Mouse (Mus musculus): ENCODE data around the gene Tbc1d9. TPM values are rescaled to one million over a fixed set of nuclear protein-coding genes. Genes with fewer than 3 reads are reported as not detected.

Gene Tbc1d9
- 1.4 TPM in 2 replicates for polyA plus RNA-seq (2015; fragmentation: Nextera tagmentation; extraction: Ambion mirVana)

- no peaks in the 10 kb centered on the region for H3K36me3 ChIP-seq (ENCODE audit: control insufficient read depth, insufficient read depth, low read length)
- H3K4me2 ChIP-seq (ENCODE audit: low read depth, low read length): peak within 1 kb of the TSS; percentile 74
- WGBS: under 1% methylated on average over 62 of the region's 63 CpGs
These were observed at the start of gene Tbc1d9 for GRCm38 (mm10) chr8:83165235-83165930. Gene Tbc1d9 (plus strand): TSS chr8:83165352.

GRCm38 (mm10) chr8:83135086-83135485 is 30.1 kb upstream of the Tbc1d9 start:
- peak; percentile 45; the same call in 1 of the 2 replicates for ATAC-seq (ENCODE audit: low read depth)
- Histone ChIP-seq H3K4me2 (ENCODE audit: low read depth, low read length) (no peak overlapping the region), H3K36me3 (ENCODE audit: control insufficient read depth, insufficient read depth, low read length) (no peaks in the 10 kb centered on the region), H3K4me3 (ENCODE audit: low read length) (no peak overlapping the region), H3K4me1 (replicated peaks; ENCODE audit: control insufficient read depth, insufficient read depth, low read length) (peaks cover 12% of the 10 kb centered on the region), H3K9me3 (ENCODE audit: control insufficient read depth, low read length) (no peaks in the 10 kb centered on the region), H3K27ac (ENCODE audit: low read length) (peak overlapping the region; percentile 69), H3K27me3 (ENCODE audit: control insufficient read depth, insufficient read depth, low read depth, low read length) (no peaks in the 10 kb centered on the region), H3K9ac (ENCODE audit: low read length) (no peak overlapping the region)
- WGBS: 41% methylated on average over 2 of the region's 2 CpGs

More at GRCm38 (mm10) chr8:83165235-83165930, at the start of gene Tbc1d9:
- no peaks in the 10 kb centered on the region for H3K9me3 ChIP-seq (ENCODE audit: control insufficient read depth, low read length)
- peaks cover 8% of the 10 kb centered on the region; the same call in 1 of the 2 replicates for H3K4me1 ChIP-seq (replicated peaks; ENCODE audit: control insufficient read depth, insufficient read depth, low read length)
- ATAC-seq (ENCODE audit: low read depth): peak; percentile 95
- H3K27ac ChIP-seq (ENCODE audit: low read length): peak within 1 kb of the TSS; percentile 75
- H3K4me3 ChIP-seq (ENCODE audit: low read length): peak within 1 kb of the TSS; percentile 71
- H3K27me3 ChIP-seq (ENCODE audit: control insufficient read depth, insufficient read depth, low read depth, low read length): no peaks in the 10 kb centered on the region; the same call in 1 of the 2 replicates
- H3K9ac ChIP-seq (ENCODE audit: low read length): peak within 1 kb of the TSS; percentile 85

GRCm38 (mm10) chr8:83140068-83140467 is 25.1 kb upstream of the Tbc1d9 start:
- no peak overlapping the region for H3K9ac ChIP-seq (ENCODE audit: low read length)
- ATAC-seq (ENCODE audit: low read depth): no peak

GRCm38 (mm10) chr8:83140701-83141111 is 24.4 kb upstream of the Tbc1d9 start:
- Histone ChIP-seq H3K27ac (ENCODE audit: low read length) (peak overlapping the region; percentile 2; the same call in 1 of the 2 replicates), H3K36me3 (ENCODE audit: control insufficient read depth, insufficient read depth, low read length) (no peaks in the 10 kb centered on the region)
- peak; percentile 45; the same call in 1 of the 2 replicates for ATAC-seq (ENCODE audit: low read depth)

More at GRCm38 (mm10) chr8:83140068-83140467, 25.1 kb upstream of the Tbc1d9 start:
- H3K36me3 ChIP-seq (ENCODE audit: control insufficient read depth, insufficient read depth, low read length): no peaks in the 10 kb centered on the region
- H3K27ac ChIP-seq (ENCODE audit: low read length): no peak overlapping the region
- no peaks in the 10 kb centered on the region for H3K9me3 ChIP-seq (ENCODE audit: control insufficient read depth, low read length)
- H3K4me1 ChIP-seq (replicated peaks; ENCODE audit: control insufficient read depth, insufficient read depth, low read length): peaks cover 13% of the 10 kb centered on the region
- no peak overlapping the region for H3K4me2 ChIP-seq (ENCODE audit: low read depth, low read length)
- H3K27me3 ChIP-seq (ENCODE audit: control insufficient read depth, insufficient read depth, low read depth, low read length): no peaks in the 10 kb centered on the region
- no peak overlapping the region for H3K4me3 ChIP-seq (ENCODE audit: low read length)
- 67% methylated on average over 1 of the region's 1 CpGs for WGBS

GRCm38 (mm10) chr8:83141358-83141757 is 23.8 kb upstream of the Tbc1d9 start:
- 49% methylated on average over 5 of the region's 5 CpGs for WGBS
- Histone ChIP-seq H3K4me2 (ENCODE audit: low read depth, low read length) (no peak overlapping the region), H3K4me3 (ENCODE audit: low read length) (no peak overlapping the region), H3K27ac (ENCODE audit: low read length) (peak overlapping the region; percentile 2; the same call in 1 of the 2 replicates), H3K9me3 (ENCODE audit: control insufficient read depth, low read length) (no peaks in the 10 kb centered on the region), H3K36me3 (ENCODE audit: control insufficient read depth, insufficient read depth, low read length) (no peaks in the 10 kb centered on the region), H3K27me3 (ENCODE audit: control insufficient read depth, insufficient read depth, low read depth, low read length) (no peaks in the 10 kb centered on the region), H3K9ac (ENCODE audit: low read length) (no peak overlapping the region), H3K4me1 (replicated peaks; ENCODE audit: control insufficient read depth, insufficient read depth, low read length) (peaks cover 5% of the 10 kb centered on the region; the same call in 1 of the 2 replicates)
- ATAC-seq (ENCODE audit: low read depth): no peak

More at GRCm38 (mm10) chr8:83140701-83141111, 24.4 kb upstream of the Tbc1d9 start:
- H3K4me3 ChIP-seq (ENCODE audit: low read length): no peak overlapping the region
- no peak overlapping the region for H3K4me2 ChIP-seq (ENCODE audit: low read depth, low read length)
- no peak overlapping the region for H3K9ac ChIP-seq (ENCODE audit: low read length)
- peaks cover 8% of the 10 kb centered on the region for H3K4me1 ChIP-seq (replicated peaks; ENCODE audit: control insufficient read depth, insufficient read depth, low read length)
- H3K27me3 ChIP-seq (ENCODE audit: control insufficient read depth, insufficient read depth, low read depth, low read length): no peaks in the 10 kb centered on the region
- WGBS: 44% methylated on average over 3 of the region's 3 CpGs
- H3K9me3 ChIP-seq (ENCODE audit: control insufficient read depth, low read length): no peaks in the 10 kb centered on the region

- Histone ChIP-seq H3K27ac (ENCODE audit: low read length) (no peak overlapping the region), H3K4me1 (replicated peaks; ENCODE audit: control insufficient read depth, insufficient read depth, low read length) (peaks cover 5% of the 10 kb centered on the region; the same call in 1 of the 2 replicates), H3K4me3 (ENCODE audit: low read length) (no peak overlapping the region), H3K36me3 (ENCODE audit: control insufficient read depth, insufficient read depth, low read length) (no peaks in the 10 kb centered on the region), H3K27me3 (ENCODE audit: control insufficient read depth, insufficient read depth, low read depth, low read length) (no peaks in the 10 kb centered on the region), H3K4me2 (ENCODE audit: low read depth, low read length) (no peak overlapping the region), H3K9ac (ENCODE audit: low read length) (no peak overlapping the region), H3K9me3 (ENCODE audit: control insufficient read depth, low read length) (no peaks in the 10 kb centered on the region)
- ATAC-seq (ENCODE audit: low read depth): no peak
- WGBS: 87% methylated on average over 4 of the region's 4 CpGs
These were observed 20.6 kb upstream of the Tbc1d9 start for GRCm38 (mm10) chr8:83144601-83145000.

- no peaks in the 10 kb centered on the region for H3K9me3 ChIP-seq (ENCODE audit: control insufficient read depth, low read length)
- no peak overlapping the region for H3K4me3 ChIP-seq (ENCODE audit: low read length)
- ATAC-seq (ENCODE audit: low read depth): no peak
- no peaks in the 10 kb centered on the region for H3K36me3 ChIP-seq (ENCODE audit: control insufficient read depth, insufficient read depth, low read length)
- WGBS: 43% methylated on average over 3 of the region's 3 CpGs
- H3K4me1 ChIP-seq (replicated peaks; ENCODE audit: control insufficient read depth, insufficient read depth, low read length): no peaks in the 10 kb centered on the region
- no peak overlapping the region for H3K9ac ChIP-seq (ENCODE audit: low read length)
- no peak overlapping the region for H3K27ac ChIP-seq (ENCODE audit: low read length)
- no peak overlapping the region for H3K4me2 ChIP-seq (ENCODE audit: low read depth, low read length)
- no peaks in the 10 kb centered on the region for H3K27me3 ChIP-seq (ENCODE audit: control insufficient read depth, insufficient read depth, low read depth, low read length)
These were observed 19.7 kb upstream of the Tbc1d9 start for GRCm38 (mm10) chr8:83145421-83145820.

GRCm38 (mm10) chr8:83149124-83149523 is 16.0 kb upstream of the Tbc1d9 start:
- H3K4me1 ChIP-seq (replicated peaks; ENCODE audit: control insufficient read depth, insufficient read depth, low read length): no peaks in the 10 kb centered on the region
- no peaks in the 10 kb centered on the region for H3K36me3 ChIP-seq (ENCODE audit: control insufficient read depth, insufficient read depth, low read length)
- H3K9ac ChIP-seq (ENCODE audit: low read length): no peak overlapping the region
- WGBS: 81% methylated on average over 6 of the region's 6 CpGs
- H3K27ac ChIP-seq (ENCODE audit: low read length): no peak overlapping the region
- no peaks in the 10 kb centered on the region for H3K27me3 ChIP-seq (ENCODE audit: control insufficient read depth, insufficient read depth, low read depth, low read length)
- H3K4me2 ChIP-seq (ENCODE audit: low read depth, low read length): no peak overlapping the region
- no peak for ATAC-seq (ENCODE audit: low read depth)
- H3K4me3 ChIP-seq (ENCODE audit: low read length): no peak overlapping the region
- H3K9me3 ChIP-seq (ENCODE audit: control insufficient read depth, low read length): no peaks in the 10 kb centered on the region

- H3K4me3 ChIP-seq (ENCODE audit: low read length): no peak overlapping the region
- no peak for ATAC-seq (ENCODE audit: low read depth)
- H3K4me2 ChIP-seq (ENCODE audit: low read depth, low read length): no peak overlapping the region
- H3K9me3 ChIP-seq (ENCODE audit: control insufficient read depth, low read length): no peaks in the 10 kb centered on the region
- H3K9ac ChIP-seq (ENCODE audit: low read length): no peak overlapping the region
- WGBS: 65% methylated on average over 1 of the region's 2 CpGs
- H3K27ac ChIP-seq (ENCODE audit: low read length): no peak overlapping the region
- H3K27me3 ChIP-seq (ENCODE audit: control insufficient read depth, insufficient read depth, low read depth, low read length): no peaks in the 10 kb centered on the region
- 0 out of 2 replicates have a peak, but pooled peaks cover 2% of the 10 kb centered on the region for H3K4me1 ChIP-seq (replicated peaks; ENCODE audit: control insufficient read depth, insufficient read depth, low read length)
- H3K36me3 ChIP-seq (ENCODE audit: control insufficient read depth, insufficient read depth, low read length): no peaks in the 10 kb centered on the region
These were observed 13.1 kb upstream of the Tbc1d9 start for GRCm38 (mm10) chr8:83152055-83152454.

All from lung, embryonic 16.5 days (tissue).